Mouse (Mus musculus) ovary, postnatal 10 days (tissue): ENCODE results near the gene Foxp1.
A peak's percentile ranks its signal among the peaks of the same experiment; 100 is the strongest.

ENCODE experiments used
- DNase-seq: peaks from one replicate; pipeline ENCODE4 v3.0.0; 2022; ENCODE audit warnings: low spot score

Gene Foxp1

DNA sequence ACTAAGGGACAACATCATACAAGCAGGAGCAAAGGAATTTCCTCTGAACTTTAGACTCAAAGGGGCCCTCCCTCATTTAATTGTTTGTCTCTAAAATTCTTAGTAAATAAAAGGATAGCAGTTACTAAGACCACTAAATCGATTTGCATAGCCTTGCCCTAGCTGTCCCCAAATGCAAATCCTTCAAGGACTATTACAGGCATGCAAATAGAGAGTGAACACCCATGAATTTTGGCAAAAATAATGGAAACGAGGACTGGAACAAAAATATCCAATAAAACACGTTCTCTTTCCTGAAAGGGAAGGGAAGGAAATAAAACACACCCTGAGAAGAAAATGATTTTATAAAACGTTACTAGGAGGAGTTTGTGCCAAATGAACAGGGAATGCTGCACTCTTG lies 390.7 kb downstream of the Foxp1 start:
- no peak for DNase-seq

DNA sequence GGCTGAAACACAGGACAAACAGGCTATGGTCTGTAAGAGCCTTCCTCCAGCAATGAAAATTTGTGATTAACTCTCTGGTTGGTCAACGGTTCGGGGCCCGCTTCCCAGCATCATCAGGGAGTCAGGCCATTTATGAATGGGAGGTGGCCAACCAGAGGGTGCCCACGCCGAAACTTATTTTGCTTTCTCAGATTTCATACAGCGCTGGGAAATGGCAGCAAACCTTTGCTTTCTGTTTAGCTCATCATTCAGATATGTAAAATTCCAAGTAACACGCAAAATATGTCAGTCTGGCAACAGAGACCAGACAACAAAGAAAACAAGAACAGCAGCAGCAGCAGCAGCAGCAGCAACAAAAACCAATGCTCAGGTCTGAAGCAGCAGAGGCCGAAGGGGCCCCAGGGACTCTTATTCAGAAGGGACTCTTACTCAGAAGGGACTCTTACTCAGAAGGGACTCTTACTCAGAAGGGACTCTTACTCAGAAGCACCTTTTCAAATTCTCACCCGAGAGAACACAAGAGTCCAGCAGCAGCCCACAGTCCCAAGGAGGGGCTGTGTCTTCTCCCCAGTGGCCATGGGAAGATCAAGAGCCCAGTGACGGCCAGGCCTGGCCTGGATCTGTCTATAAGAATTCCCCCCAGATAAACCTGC lies 391.6 kb downstream of the Foxp1 start:
- DNase-seq, result no peak

GRCm38 (mm10) chr6:99126717-99127116 lies 395.8 kb downstream of the Foxp1 start:
- no peak for DNase-seq

GRCm38 (mm10) chr6:99120776-99121766 lies 401.4 kb downstream of the Foxp1 start:
- DNase-seq, result no peak

GRCm38 (mm10) chr6:99118534-99118933 lies 404.0 kb downstream of the Foxp1 start:
- no peak for DNase-seq

DNA sequence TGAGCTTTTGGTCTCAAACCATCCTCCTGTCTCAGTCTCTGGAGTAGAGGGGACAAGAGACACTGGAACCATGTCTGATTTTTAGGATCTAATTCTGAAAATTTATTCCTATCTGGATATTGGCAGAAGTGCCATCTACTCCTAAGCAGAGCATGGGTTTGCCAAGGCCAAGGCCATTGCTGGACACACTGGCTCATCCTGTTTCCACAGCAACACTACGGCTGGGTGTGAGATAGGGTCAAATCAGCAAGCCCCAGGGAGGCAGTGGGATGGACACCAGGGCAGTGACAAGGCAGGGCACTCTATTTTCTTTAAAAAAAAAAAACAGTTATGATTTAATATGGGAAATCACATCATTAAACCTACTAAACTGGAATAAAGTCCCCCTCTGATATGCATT lies 405.1 kb downstream of the Foxp1 start:
- no peak for DNase-seq

DNA sequence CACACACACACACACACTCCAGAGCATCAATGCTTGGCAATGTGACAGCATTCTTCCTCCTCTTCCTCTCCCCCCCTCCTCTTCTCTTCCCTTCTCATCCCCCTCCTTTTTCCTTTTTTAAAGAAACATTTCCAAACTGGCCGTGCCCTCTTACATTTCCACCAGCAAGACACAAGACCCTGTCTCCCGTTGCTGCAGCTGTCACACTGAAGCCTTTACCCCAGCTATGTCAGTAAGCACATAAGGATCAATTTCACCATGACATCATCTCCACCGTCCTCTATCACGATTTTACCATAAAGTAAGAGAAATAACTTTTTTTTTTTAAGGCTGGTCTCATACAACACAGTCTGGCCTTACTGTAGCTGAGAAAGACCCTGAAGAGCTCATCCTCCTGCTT lies 410.7 kb downstream of the Foxp1 start:
- no peak for DNase-seq

GRCm38 (mm10) chr6:99108417-99108816 lies 414.1 kb downstream of the Foxp1 start:
- DNase-seq, result no peak

DNA sequence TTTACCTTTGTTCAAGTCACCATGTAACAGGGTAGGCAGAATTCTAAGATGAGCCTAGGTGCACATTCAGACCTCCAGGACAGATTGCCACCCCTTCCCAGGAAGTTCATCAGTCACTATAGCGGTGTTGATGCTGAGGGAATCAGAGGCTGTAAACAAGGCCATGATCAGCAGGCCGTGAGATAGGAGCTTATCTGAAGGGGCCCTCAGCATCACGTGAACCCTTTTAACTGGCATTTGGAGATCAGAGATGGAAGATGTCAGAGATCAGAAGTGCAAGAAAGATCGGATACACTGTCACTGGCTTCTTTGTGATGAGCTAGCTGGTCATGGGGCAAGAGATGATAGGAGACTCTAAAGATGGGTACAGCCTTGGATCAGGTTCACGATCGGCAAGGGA lies 414.8 kb downstream of the Foxp1 start:
- DNase-seq, result no peak

GRCm38 (mm10) chr6:99107081-99107482 lies 415.4 kb downstream of the Foxp1 start:
- DNase-seq, result no peak

- DNase-seq, result no peak
Measured at GRCm38 (mm10) chr6:99105979-99106378, 416.5 kb downstream of the Foxp1 start.

GRCm38 (mm10) chr6:99104446-99104845 lies 418.1 kb downstream of the Foxp1 start:
- DNase-seq, result no peak

GRCm38 (mm10) chr6:99103911-99104310 lies 418.6 kb downstream of the Foxp1 start:
- DNase-seq, result no peak

DNA sequence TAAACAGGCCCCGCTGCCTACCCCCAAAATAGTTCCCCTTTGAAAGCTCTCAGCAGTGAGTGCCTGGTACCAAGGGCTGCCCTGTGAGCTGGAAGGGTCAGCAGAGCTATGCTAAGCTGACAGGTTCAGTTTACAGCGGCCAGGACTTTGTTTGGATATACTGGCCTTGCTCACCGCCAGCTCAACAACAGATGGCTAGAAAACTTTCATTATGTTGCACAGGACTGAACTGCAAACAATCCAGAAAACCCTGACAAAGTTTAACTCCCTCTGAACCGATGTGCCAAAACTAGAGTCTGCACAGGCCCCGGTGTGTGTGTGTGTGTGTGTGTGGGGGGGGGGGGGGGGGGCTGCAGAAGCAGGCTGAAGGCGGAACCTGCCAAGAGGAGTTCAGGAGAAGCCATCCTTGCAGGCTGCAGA lies 421.0 kb downstream of the Foxp1 start:
- peak; percentile 27 for DNase-seq

- DNase-seq, result no peak
Measured at GRCm38 (mm10) chr6:99100331-99100730, 422.2 kb downstream of the Foxp1 start.

DNA sequence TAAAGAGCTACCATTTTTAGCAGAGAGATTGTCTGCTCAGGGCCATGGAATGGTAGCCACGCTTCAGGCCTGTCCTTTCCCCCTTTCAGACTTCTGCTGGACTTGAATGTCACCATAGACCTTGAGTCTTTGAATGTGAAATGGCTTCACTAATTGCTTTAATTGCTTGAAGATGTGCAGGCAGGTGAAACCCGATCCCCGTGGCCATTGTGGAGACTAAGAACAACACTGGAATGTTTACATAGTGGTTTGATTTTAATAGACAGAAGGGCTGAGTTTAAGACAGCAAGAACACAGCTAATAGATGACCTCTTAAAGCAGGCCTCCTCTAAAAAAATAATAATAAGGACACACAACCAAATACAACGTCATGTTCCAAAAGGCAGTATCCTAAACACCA lies 422.7 kb downstream of the Foxp1 start:
- no peak for DNase-seq

DNA sequence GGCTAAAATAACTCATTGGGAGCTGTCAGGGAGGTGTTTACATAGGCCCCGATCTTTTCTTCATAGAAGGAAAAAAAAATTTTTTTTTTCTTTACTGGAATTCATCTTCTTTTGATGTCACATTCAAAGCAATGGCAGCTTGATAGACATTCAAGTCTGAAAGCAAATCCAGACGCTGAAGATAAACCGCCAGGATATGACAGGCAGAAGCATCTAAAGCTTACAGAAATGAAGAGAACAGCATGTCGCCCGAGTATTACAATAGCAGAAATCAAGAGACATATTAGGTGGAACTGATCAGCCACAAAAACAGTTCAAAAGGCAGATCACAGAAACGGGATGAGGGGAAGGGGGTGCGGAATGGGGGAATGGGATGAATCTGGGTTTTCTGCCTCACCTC lies 425.3 kb downstream of the Foxp1 start:
- no peak for DNase-seq

DNA sequence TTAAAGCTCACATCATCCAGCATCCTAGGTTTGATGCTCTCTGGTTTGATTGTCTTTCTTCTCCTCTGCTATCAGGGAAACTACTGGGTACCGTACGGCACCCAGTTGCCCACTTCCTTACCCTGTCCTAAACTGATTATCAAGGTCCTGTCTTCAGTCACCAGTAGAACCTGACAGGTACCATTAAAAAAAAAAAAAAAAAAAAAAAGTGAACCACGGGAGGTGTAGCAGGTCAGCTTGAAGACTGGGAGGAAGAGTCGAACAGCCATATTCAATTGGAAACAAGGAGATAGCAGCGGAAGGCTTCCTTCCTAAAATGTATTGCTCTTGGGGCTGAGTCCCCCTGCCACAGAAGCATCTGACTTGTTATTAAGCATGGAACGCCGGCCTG lies 425.8 kb downstream of the Foxp1 start:
- DNase-seq, result no peak

- DNase-seq, result peak; percentile 22
Measured at GRCm38 (mm10) chr6:99096105-99096775, 426.3 kb downstream of the Foxp1 start.

- no peak for DNase-seq
Measured at GRCm38 (mm10) chr6:99095185-99096104, 427.1 kb downstream of the Foxp1 start.

GRCm38 (mm10) chr6:99094339-99094989 lies 428.1 kb downstream of the Foxp1 start:
- DNase-seq, result no peak
